In genomic region chr3:96340611-96341312, GRCm38 (mm10) we compare ENCODE assay signal across 8 mouse cellular contexts. TPM values are rescaled to one million over a fixed set of nuclear protein-coding genes. Genes with fewer than 3 reads are reported as not detected.
A peak's percentile ranks its signal among the peaks of the same experiment; 100 is the strongest.
DNase-seq lines count a peak whose midpoint lies in the region; ATAC-seq and TF ChIP-seq lines count a peak whose summit lies in the region.

No protein-coding gene starts in this region.

- H3K4me2 ChIP-seq in lung, embryonic 15.5 days: peak overlapping the region; percentile 34
- H3K4me2 ChIP-seq in heart, embryonic 14.5 days (ENCODE audit: low read length): peak overlapping the region; percentile 36

- no peak for TF ChIP-seq CTCF in lung, adult 2 months (IDR thresholded peaks at IDR 0.05; ENCODE audit: insufficient read depth, low read length)

- H3K9me3 ChIP-seq in lung, embryonic 15.5 days: no peaks in the 10 kb centered on the region
- H3K9me3 ChIP-seq in heart, embryonic 14.5 days (ENCODE audit: control insufficient read depth, low read length): no peaks in the 10 kb centered on the region

- no peaks in the 10 kb centered on the region for H3K4me1 ChIP-seq in lung, embryonic 15.5 days
- no peaks in the 10 kb centered on the region for H3K4me1 ChIP-seq in lung, adult 2 months (ENCODE audit: control insufficient read depth, insufficient read depth, low read length)
- no peaks in the 10 kb centered on the region; a peak in 1 of 4 replicates for H3K4me1 ChIP-seq in heart, embryonic 14.5 days (ENCODE audit: control insufficient read depth in 2 of 2, insufficient read depth in 2 of 2, low read length in 2 of 2)

- no peaks in the 10 kb centered on the region for H3K36me3 ChIP-seq in lung, embryonic 15.5 days
- no peaks in the 10 kb centered on the region for H3K36me3 ChIP-seq in heart, embryonic 14.5 days (ENCODE audit: control insufficient read depth, insufficient read depth, low read length)

- H3K27me3 ChIP-seq in lung, embryonic 15.5 days: peaks cover 86% of the 10 kb centered on the region
- peaks cover 67% of the 10 kb centered on the region for H3K27me3 ChIP-seq in heart, embryonic 14.5 days (ENCODE audit: control insufficient read depth, insufficient read depth, low read length)

- no peak overlapping the region for H3K27ac ChIP-seq in lung, embryonic 15.5 days
- H3K27ac ChIP-seq in heart, embryonic 14.5 days (replicated peaks in 1 of 2; ENCODE audit: control insufficient read depth in 1 of 2, insufficient read depth in 1 of 2, low read depth in 2 of 2, low read length in 2 of 2): no peak overlapping the region

- 4% methylated on average over 24 of the region's 24 CpGs for WGBS in lung, embryonic 15.5 days
- WGBS in lung, adult 2 months: 5% methylated on average over 24 of the region's 24 CpGs
- WGBS in heart, embryonic 14.5 days: 3% methylated on average over 24 of the region's 24 CpGs

- no peak for TF ChIP-seq POLR2A in lung, adult 2 months (IDR thresholded peaks at IDR 0.05; ENCODE audit: borderline replicate concordance, extremely low read depth, low read depth, low read length)

- no peak for DNase-seq in lung, adult 2 months
- peak; percentile 89 for DNase-seq in MEL-GATA-1-ER (ENCODE audit: extremely low read depth, low read depth)
- peak; percentile 55 for DNase-seq in naive thymus-derived CD4-positive, alpha-beta T cell, adult 2 months (ENCODE audit: low read depth)
- no peak for DNase-seq in urinary bladder, postnatal 25 days (ENCODE audit: low spot score)
- no peak for DNase-seq in layer of hippocampus, adult 9-10 months (ENCODE audit: low spot score)
- DNase-seq in gastrocnemius, postnatal 25 days: no peak

- H3K4me3 ChIP-seq in lung, embryonic 15.5 days: peak overlapping the region; percentile 4; the same call in 1 of the 2 replicates
- no peak overlapping the region for H3K4me3 ChIP-seq in lung, adult 2 months (replicated peaks; ENCODE audit: extremely low read depth, low read depth, low read length)
- peak overlapping the region in 1 of 2 experiments; percentile 9; a peak in 2 of 4 replicates for H3K4me3 ChIP-seq in heart, embryonic 14.5 days (ENCODE audit: control insufficient read depth in 1 of 2, insufficient read depth in 1 of 2, low read depth in 1 of 2, low read length in 2 of 2)

- no peak overlapping the region for H3K9ac ChIP-seq in lung, embryonic 15.5 days
- H3K9ac ChIP-seq in heart, embryonic 14.5 days (ENCODE audit: low read length): no peak overlapping the region

- ATAC-seq in lung, embryonic 15.5 days (ENCODE audit: borderline replicate concordance, extremely low read depth, low FRiP score, low TSS enrichment): no peak
- ATAC-seq in heart, embryonic 14.5 days (ENCODE audit: insufficient number of reproducible peaks, insufficient read depth, low FRiP score, low read depth): no peak

RNA-seq across cellular contexts. Expression of gene Fcgr1, which starts 47.0 kb away (rescaled TPM):
- 2.4 and 3.6 TPM in 2 replicates for polyA plus RNA-seq in lung, embryonic 15.5 days (2015; fragmentation: Nextera tagmentation; extraction: Ambion mirVana)
- 2.9 and 3.6 TPM in 2 replicates for polyA plus RNA-seq in lung, adult 2 months (2012; rRNA removed)
- polyA plus RNA-seq in heart, embryonic 14.5 days (2014; fragmentation: Nextera tagmentation; extraction: Ambion mirVana): 2.1 and 3.2 TPM in 2 replicates
- under 1 TPM; 0.33 to 0.40 TPM for total RNA-seq in gastrocnemius, postnatal 25 days (2021)

Comparison
In these comparisons a context has a peak if more than half of its experiments do, and no peak if none do; other contexts are left out.
1. DNase-seq: peak in MEL-GATA-1-ER (single experiment) and naive thymus-derived CD4-positive, alpha-beta T cell, adult 2 months (single experiment); none in lung, adult 2 months (single experiment), urinary bladder, postnatal 25 days (single experiment), layer of hippocampus, adult 9-10 months (single experiment) and gastrocnemius, postnatal 25 days (single experiment).